Comparison of ENCODE assay signal across 19 mouse cellular contexts in genomic region chr10:121986997-121987396, GRCm38 (mm10).
A peak's percentile ranks its signal among the peaks of the same experiment; 100 is the strongest.
DNase-seq lines count a peak whose midpoint lies in the region; ATAC-seq and TF ChIP-seq lines count a peak whose summit lies in the region.
"Had no signal": no experiment of that assay in that cellular context is flagged by ENCODE, and none has a peak within 500 bp of the region (broad histone marks: within the 10 kb centered on the region; RNA-seq: fewer than 3 reads in every experiment).

No protein-coding gene starts in this region.

- no peaks in the 10 kb centered on the region for H3K9me3 ChIP-seq in hindbrain, embryonic 16.5 days (ENCODE audit: control insufficient read depth, low read length)
- H3K9me3 ChIP-seq: embryonic facial prominence, embryonic 10.5 days; embryonic facial prominence, embryonic 12.5 days; forebrain, embryonic 13.5 days; forebrain, embryonic 15.5 days had no signal

- no peak overlapping the region for H3K4me3 ChIP-seq in hindbrain, embryonic 16.5 days (ENCODE audit: low read length)
- no peak overlapping the region for H3K4me3 ChIP-seq in gastrocnemius, adult 2 months
- H3K4me3 ChIP-seq: embryonic facial prominence, embryonic 10.5 days; embryonic facial prominence, embryonic 12.5 days; forebrain, embryonic 13.5 days; forebrain, embryonic 15.5 days had no signal

- no peaks in the 10 kb centered on the region for H3K36me3 ChIP-seq in hindbrain, embryonic 16.5 days (ENCODE audit: control insufficient read depth, insufficient read depth, low read length)
- H3K36me3 ChIP-seq: embryonic facial prominence, embryonic 10.5 days; embryonic facial prominence, embryonic 12.5 days; forebrain, embryonic 15.5 days had no signal

- H3K27ac ChIP-seq in hindbrain, embryonic 16.5 days (ENCODE audit: low read depth, low read length) = no peak overlapping the region
- H3K27ac ChIP-seq in gastrocnemius, adult 2 months = no peak overlapping the region
- H3K27ac ChIP-seq: embryonic facial prominence, embryonic 10.5 days; embryonic facial prominence, embryonic 12.5 days; forebrain, embryonic 13.5 days had no signal

- H3K9ac ChIP-seq in hindbrain, embryonic 16.5 days (ENCODE audit: low read depth, low read length) = no peak overlapping the region
- H3K9ac ChIP-seq: embryonic facial prominence, embryonic 12.5 days; forebrain, embryonic 13.5 days; forebrain, embryonic 15.5 days had no signal

- no peaks in the 10 kb centered on the region for H3K4me1 ChIP-seq in hindbrain, embryonic 16.5 days (ENCODE audit: control insufficient read depth, insufficient read depth, low read depth, low read length)
- H3K4me1 ChIP-seq: forebrain, embryonic 13.5 days had no signal

- no peaks in the 10 kb centered on the region for H3K27me3 ChIP-seq in hindbrain, embryonic 16.5 days (replicated peaks; ENCODE audit: control insufficient read depth, insufficient read depth, low read length)
- H3K27me3 ChIP-seq: embryonic facial prominence, embryonic 12.5 days; forebrain, embryonic 13.5 days; forebrain, embryonic 15.5 days had no signal

- DNase-seq in lung, postnatal 25 days (ENCODE audit: low spot score) = peak; percentile 5
- no peak for DNase-seq in lung, postnatal 14 days
- no peak for DNase-seq in gastrocnemius, adult 2 months
- DNase-seq: adrenal gland, adult 2 months; adrenal gland, postnatal 10 days; adrenal gland, postnatal 25 days; cerebellum, adult 11 months; cerebellum, adult 18-20 months; cerebellum, adult 8-10 months; cerebellum, adult 9-11 months; cerebellum, postnatal 14 days; cerebellum, postnatal 36 days had no signal

- TF ChIP-seq CTCF in gastrocnemius, adult 2 months (IDR thresholded peaks at IDR 0.05) = no peak

- no peak overlapping the region for H3K4me2 ChIP-seq in hindbrain, embryonic 16.5 days (ENCODE audit: low read length)
- H3K4me2 ChIP-seq: embryonic facial prominence, embryonic 12.5 days; forebrain, embryonic 13.5 days; forebrain, embryonic 15.5 days had no signal

- ATAC-seq in common myeloid progenitor, adult 5-6 weeks (replicated peaks; ENCODE audit: low read depth, poor library complexity, severe bottlenecking) = peak; percentile 60; the same call in 1 of the 2 replicates
- peak; percentile 43; the same call in 1 of the 2 replicates for ATAC-seq in megakaryocyte progenitor cell, adult 5-6 weeks (replicated peaks; ENCODE audit: poor library complexity)
- ATAC-seq in hindbrain, embryonic 16.5 days = no peak
- ATAC-seq: forebrain, embryonic 13.5 days; forebrain, embryonic 15.5 days had no signal

- intact Hi-C loops in gastrocnemius, adult 2 months (cut with DNase I) = no loop called here

- WGBS in hindbrain, embryonic 16.5 days = 76% methylated on average over 4 of the region's 4 CpGs
